In the genomic region with DNA sequence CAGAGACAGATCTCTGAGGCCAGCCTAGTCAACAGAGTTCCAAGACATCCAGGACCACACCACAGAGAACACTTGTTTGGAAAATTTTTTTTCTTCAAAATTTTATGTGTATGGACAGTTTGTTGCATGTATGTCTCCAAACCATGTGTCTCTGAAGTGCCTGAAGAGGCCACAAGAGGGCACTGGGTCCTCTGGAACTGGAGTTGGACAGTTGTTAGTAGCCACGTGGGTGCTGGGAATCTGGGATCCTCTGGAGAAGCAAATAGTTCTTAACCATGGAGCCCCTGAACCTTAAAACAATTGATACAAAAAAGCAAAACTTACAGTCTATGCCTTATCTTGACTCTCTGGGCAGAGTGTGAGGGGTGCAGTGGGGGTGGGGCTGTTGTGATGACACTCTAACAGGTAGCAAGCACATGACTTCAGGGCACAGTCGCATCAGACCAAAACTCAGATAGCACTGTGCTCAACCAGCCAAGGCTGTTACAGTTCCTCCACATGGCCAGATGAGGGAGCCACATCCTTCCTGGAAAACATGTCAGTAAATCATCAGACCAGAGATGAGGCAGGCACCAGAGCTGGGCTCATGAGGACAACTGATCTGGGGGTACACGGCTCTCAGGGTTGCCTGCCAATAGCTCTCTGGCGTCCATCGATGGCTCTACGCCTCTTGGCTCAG, we compare ENCODE assay signal across 11 mouse cellular contexts. TPM values are rescaled to one million over a fixed set of nuclear protein-coding genes. Genes with fewer than 3 reads are reported as not detected.
DNase-seq lines count a peak whose midpoint lies in the region; ATAC-seq lines count a peak whose summit lies in the region.
"Had no signal": no experiment of that assay in that cellular context is flagged by ENCODE, and none has a peak within 500 bp of the region (broad histone marks: within the 10 kb centered on the region; RNA-seq: fewer than 3 reads in every experiment).

No protein-coding gene starts in this region.

- peak; percentile 26 for DNase-seq in embryo, embryonic 10.5 days (ENCODE audit: low spot score)
- DNase-seq in embryo, embryonic 9.5 days (ENCODE audit: extremely low spot score): no peak
- peak; percentile 10 for DNase-seq in NIH3T3 (ENCODE audit: low read depth)
- DNase-seq in left cerebral cortex, postnatal 10 days (ENCODE audit: extremely low spot score in 1 of 2, low spot score in 2 of 2): no peak
- DNase-seq in gastrocnemius, postnatal 10 days: no peak

- no peak for ATAC-seq in megakaryocyte, adult 5-6 weeks (ENCODE audit: poor library complexity, severe bottlenecking)
- ATAC-seq in megakaryocyte progenitor cell, adult 5-6 weeks (replicated peaks; ENCODE audit: poor library complexity): peak; percentile 90

- H3K27me3 ChIP-seq in megakaryocyte, embryonic 14.5 days (replicated peaks): peaks cover 38% of the 10 kb centered on the region
- H3K27me3 ChIP-seq: forebrain, embryonic 12.5 days had no signal

- H3K4me1 ChIP-seq in megakaryocyte, embryonic 14.5 days: peaks cover 9% of the 10 kb centered on the region

- H3K36me3 ChIP-seq in megakaryocyte, embryonic 14.5 days (replicated peaks; ENCODE audit: low read length): no peaks in the 10 kb centered on the region
- H3K36me3 ChIP-seq: forebrain, embryonic 12.5 days; hindbrain, embryonic 10.5 days; midbrain, embryonic 10.5 days had no signal

- intact Hi-C loops in left cerebral cortex, postnatal 10 days (cut with DNase I): loop anchor here (2.0 kb wide), 1 partner anchor 182 kb away; no protein-coding TSS in a partner anchor

- peak overlapping the region; percentile 5 for H3K4me3 ChIP-seq in megakaryocyte, embryonic 14.5 days (replicated peaks)
- H3K4me3 ChIP-seq: forebrain, embryonic 12.5 days; hindbrain, embryonic 10.5 days; midbrain, embryonic 10.5 days had no signal

- peaks cover 17% of the 10 kb centered on the region for H3K9me3 ChIP-seq in megakaryocyte, embryonic 14.5 days
- H3K9me3 ChIP-seq: hindbrain, embryonic 10.5 days; midbrain, embryonic 10.5 days had no signal

RNA-seq across cellular contexts. Expression of gene Sun5, which starts 20.4 kb away (rescaled TPM):
- polyA plus RNA-seq in megakaryocyte, embryonic 14.5 days (2012; ENCODE audit: insufficient read depth, low replicate concordance): not detected in 2 replicates
- not detected in 2 replicates for total RNA-seq in megakaryocyte, adult 5-6 weeks (2015)
- total RNA-seq in megakaryocyte, adult 5-6 weeks (2017): not detected in 2 replicates
- total RNA-seq in megakaryocyte progenitor cell, adult 5-6 weeks (2015): not detected in 2 replicates
- not detected in 2 replicates for total RNA-seq in megakaryocyte progenitor cell, adult 5-6 weeks (2017)
- not detected for total RNA-seq in left cerebral cortex, postnatal 10 days (2021)
- total RNA-seq in gastrocnemius, postnatal 10 days (2021): not detected
- polyA plus RNA-seq: forebrain, embryonic 12.5 days; hindbrain, embryonic 10.5 days; midbrain, embryonic 10.5 days had no signal

RNA-seq across cellular contexts. Expression of gene Bpifb2, which starts 24.4 kb away (rescaled TPM):
- 0.37 TPM in 1 of 2 replicates, not detected in the other for polyA plus RNA-seq in megakaryocyte, embryonic 14.5 days (2012; ENCODE audit: insufficient read depth, low replicate concordance)
- total RNA-seq in megakaryocyte, adult 5-6 weeks (2015): not detected in 2 replicates
- total RNA-seq in megakaryocyte, adult 5-6 weeks (2017): not detected in 2 replicates
- total RNA-seq in megakaryocyte progenitor cell, adult 5-6 weeks (2015): not detected in 2 replicates
- not detected in 2 replicates for total RNA-seq in megakaryocyte progenitor cell, adult 5-6 weeks (2017)
- total RNA-seq in left cerebral cortex, postnatal 10 days (2021): not detected
- not detected for total RNA-seq in gastrocnemius, postnatal 10 days (2021)
- polyA plus RNA-seq: forebrain, embryonic 12.5 days; hindbrain, embryonic 10.5 days; midbrain, embryonic 10.5 days had no signal

RNA-seq across cellular contexts. Expression of gene Bpifb6, which starts 49.7 kb away (rescaled TPM):
- not detected in 2 replicates for polyA plus RNA-seq in megakaryocyte, embryonic 14.5 days (2012; ENCODE audit: insufficient read depth, low replicate concordance)
- not detected in 2 replicates for total RNA-seq in megakaryocyte, adult 5-6 weeks (2015)
- total RNA-seq in megakaryocyte, adult 5-6 weeks (2017): not detected in 2 replicates
- not detected in 2 replicates for total RNA-seq in megakaryocyte progenitor cell, adult 5-6 weeks (2015)
- total RNA-seq in megakaryocyte progenitor cell, adult 5-6 weeks (2017): not detected in 2 replicates
- not detected for total RNA-seq in left cerebral cortex, postnatal 10 days (2021)
- total RNA-seq in gastrocnemius, postnatal 10 days (2021): not detected
- polyA plus RNA-seq: forebrain, embryonic 12.5 days; hindbrain, embryonic 10.5 days; midbrain, embryonic 10.5 days had no signal

Comparison
In these comparisons a context has a peak if more than half of its experiments do, and no peak if none do; other contexts are left out.
1. DNase-seq: peak in embryo, embryonic 10.5 days (single experiment) and NIH3T3 (single experiment); none in embryo, embryonic 9.5 days (single experiment), left cerebral cortex, postnatal 10 days (0 of 2) and gastrocnemius, postnatal 10 days (single experiment).